Mouse (Mus musculus): ENCODE results near the gene Chrnb2.

- TF ChIP-seq EP300 (optimal IDR thresholded peaks at IDR 0.05) (no peak), CTCF (IDR thresholded peaks at IDR 0.05; ENCODE audit: low read depth) (no peak)
Observed at GRCm38 (mm10) chr3:89769584-89769983, 5.2 kb upstream of the Chrnb2 start.
